Mouse (Mus musculus): Measurements from ENCODE around the gene Ubiad1.

DNA sequence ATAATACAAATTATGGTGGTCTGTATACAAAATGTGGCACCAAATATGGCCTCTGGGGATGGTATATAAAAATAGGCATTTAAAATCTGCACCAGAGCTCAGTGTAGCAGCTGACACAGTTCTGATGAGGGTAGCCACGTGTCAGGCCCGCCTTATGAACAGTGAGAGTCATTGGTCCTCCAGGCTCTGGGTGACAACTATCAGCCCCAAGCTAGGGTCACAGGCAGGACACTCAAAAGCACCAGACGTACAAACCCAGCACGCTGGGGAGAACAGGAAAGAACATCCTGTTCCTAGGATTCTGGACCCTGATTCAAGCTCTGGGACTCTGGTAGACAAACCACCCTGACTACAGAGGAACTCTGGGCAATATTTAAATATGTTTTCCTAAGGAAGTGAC is 10.0 kb downstream of the Ubiad1 start:
- no peak for TF ChIP-seq CTCF (IDR thresholded peaks at IDR 0.05; ENCODE audit: low read depth, low read length)
- TF ChIP-seq TAL1 (conservative IDR thresholded peaks at IDR 0.05; ENCODE audit: low read depth, low read length) = no peak
- no peak for TF ChIP-seq POLR2AphosphoS5 (IDR thresholded peaks at IDR 0.05; ENCODE audit: insufficient replicate concordance, low read depth, low read length)
- no peak for TF ChIP-seq GATA1 (IDR thresholded peaks at IDR 0.05; ENCODE audit: borderline replicate concordance, low read length)
- TF ChIP-seq GATA2 (IDR thresholded peaks at IDR 0.05; ENCODE audit: borderline replicate concordance, low read depth, low read length) = no peak

Measured in G1E (cell line).